Mouse (Mus musculus): ENCODE results near the gene Slc2a5.
A peak's percentile ranks its signal among the peaks of the same experiment; 100 is the strongest.

Gene Slc2a5

DNA sequence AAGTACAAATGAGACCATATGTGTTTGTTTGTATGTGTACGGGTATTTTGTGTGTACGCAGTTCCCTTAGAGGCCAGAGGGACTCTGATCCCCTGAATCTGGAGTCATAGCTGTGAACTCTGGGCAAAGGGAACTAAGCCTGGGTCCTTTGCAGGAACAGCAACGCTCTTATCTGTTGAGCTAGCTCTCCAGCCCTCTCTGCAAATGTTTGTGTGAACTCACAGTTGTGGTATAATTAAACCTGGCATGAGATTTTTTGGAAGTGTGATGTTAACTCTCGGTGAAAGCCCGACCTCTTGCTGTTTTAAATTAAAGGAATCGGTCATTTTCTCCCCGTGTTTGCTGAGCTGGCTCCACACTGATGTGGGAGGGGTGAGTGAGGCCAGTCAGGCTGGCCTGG lies 13.4 kb upstream of the Slc2a5 start:
- DNase-seq: no peak

- DNase-seq: no peak
Measured at GRCm38 (mm10) chr4:150106637-150107036, 12.4 kb upstream of the Slc2a5 start.

DNA sequence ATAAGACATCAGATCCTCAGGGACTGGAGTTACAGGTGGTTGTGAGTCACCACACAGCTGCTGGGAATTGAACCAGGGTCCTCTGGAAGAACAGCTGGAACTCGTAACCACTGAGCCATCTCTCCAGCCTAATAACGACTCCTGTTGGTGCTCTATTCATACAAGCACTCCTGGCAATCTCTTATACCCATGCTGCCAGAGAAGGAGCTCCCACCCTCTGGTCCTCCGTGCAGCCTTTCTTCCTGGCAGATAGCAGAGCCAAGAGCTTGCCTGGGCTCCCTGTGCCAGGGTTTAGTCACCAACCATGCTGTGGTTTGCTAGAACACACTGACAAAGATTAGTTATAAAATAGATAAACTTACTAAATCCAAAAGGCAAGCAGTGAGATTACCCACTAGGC lies 9.4 kb upstream of the Slc2a5 start:
- no peak for DNase-seq

GRCm38 (mm10) chr4:150110373-150110772 lies 8.7 kb upstream of the Slc2a5 start:
- peak; percentile 92 for DNase-seq

GRCm38 (mm10) chr4:150112867-150113266 lies 6.2 kb upstream of the Slc2a5 start:
- no peak for DNase-seq

DNA sequence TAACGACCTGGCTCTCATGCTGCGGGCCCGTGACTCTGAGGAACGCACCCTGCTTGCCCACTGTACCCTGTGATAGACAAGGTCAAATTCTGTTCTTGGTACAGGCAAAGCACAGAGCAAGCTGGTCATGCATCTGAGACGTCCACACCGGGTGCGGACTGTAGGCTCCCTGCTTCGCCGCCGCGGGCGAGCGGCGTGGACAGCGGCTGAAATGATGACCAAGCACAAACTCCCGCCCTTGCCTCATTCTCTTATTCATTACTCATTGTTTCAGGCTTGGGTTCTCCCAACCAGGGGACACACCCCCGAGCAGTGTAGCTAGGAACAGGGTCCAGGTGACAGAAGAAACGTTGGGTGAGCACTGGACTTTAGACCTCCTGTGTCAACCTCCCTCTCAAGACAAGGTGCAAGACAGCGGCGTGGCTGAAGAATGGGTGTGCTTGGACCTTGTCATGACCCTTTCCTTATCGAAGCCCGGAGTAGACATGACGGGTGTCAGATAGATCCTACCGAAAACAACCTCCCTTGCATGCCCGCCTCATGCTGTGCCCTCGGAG lies 4.5 kb upstream of the Slc2a5 start:
- no peak for DNase-seq

DNA sequence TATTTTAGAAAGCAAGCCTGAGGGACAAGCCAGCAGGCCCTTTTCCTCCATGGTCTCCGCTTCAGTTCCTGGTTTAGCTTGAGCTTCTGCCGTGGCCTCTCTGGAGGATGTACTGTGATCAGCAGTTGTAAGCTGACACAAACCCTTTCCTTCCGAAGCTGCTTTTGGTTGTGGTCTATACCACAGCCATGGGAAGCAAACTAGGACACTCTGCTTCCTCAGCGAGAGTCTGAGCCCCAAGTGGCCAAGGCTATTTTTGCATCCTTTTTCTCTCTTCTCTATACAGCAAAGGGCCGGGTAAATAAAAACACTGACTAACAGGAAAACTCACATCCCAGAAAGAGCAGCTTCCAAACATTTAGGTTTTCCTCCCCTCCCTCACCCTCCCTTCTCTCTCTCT lies 1.8 kb upstream of the Slc2a5 start:
- DNase-seq: peak; percentile 94

- DNase-seq: no peak
Measured at GRCm38 (mm10) chr4:150118163-150118562, 920 bp upstream of the Slc2a5 start.

GRCm38 (mm10) chr4:150119640-150120039 lies 557 bp downstream of the Slc2a5 start:
- DNase-seq: no peak

GRCm38 (mm10) chr4:150120173-150120833 lies 1.2 kb downstream of the Slc2a5 start:
- DNase-seq: no peak

GRCm38 (mm10) chr4:150121430-150121829 lies 2.3 kb downstream of the Slc2a5 start:
- peak; percentile 79 for DNase-seq

DNA sequence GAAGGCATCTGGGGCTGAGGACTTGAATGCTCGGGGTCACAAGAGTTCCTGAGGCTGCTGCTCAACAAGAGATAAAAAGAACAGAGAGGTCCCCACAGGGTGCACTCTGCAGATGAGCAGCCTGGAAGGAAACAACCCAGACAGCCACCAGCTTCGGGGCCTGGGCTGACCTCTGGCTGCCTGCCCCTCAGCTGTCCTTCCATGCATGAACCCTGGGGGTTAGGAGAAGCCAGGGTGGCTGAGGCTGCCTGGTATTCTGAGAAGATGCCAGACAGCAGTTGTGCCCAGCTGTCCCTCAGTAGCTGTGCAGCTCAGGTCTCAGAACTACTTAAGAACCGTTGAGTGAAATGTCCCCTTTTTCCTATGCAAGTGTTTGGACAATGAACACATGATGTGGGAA lies 3.4 kb downstream of the Slc2a5 start:
- DNase-seq: peak; percentile 84

- DNase-seq: peak; percentile 80
Measured at GRCm38 (mm10) chr4:150126373-150126772, 7.3 kb downstream of the Slc2a5 start.

GRCm38 (mm10) chr4:150127894-150128293 lies 8.8 kb downstream of the Slc2a5 start:
- no peak for DNase-seq

- peak; percentile 82 for DNase-seq
Measured at GRCm38 (mm10) chr4:150128571-150128970, 9.5 kb downstream of the Slc2a5 start.

GRCm38 (mm10) chr4:150130661-150131060 lies 11.6 kb downstream of the Slc2a5 start:
- DNase-seq: no peak

DNA sequence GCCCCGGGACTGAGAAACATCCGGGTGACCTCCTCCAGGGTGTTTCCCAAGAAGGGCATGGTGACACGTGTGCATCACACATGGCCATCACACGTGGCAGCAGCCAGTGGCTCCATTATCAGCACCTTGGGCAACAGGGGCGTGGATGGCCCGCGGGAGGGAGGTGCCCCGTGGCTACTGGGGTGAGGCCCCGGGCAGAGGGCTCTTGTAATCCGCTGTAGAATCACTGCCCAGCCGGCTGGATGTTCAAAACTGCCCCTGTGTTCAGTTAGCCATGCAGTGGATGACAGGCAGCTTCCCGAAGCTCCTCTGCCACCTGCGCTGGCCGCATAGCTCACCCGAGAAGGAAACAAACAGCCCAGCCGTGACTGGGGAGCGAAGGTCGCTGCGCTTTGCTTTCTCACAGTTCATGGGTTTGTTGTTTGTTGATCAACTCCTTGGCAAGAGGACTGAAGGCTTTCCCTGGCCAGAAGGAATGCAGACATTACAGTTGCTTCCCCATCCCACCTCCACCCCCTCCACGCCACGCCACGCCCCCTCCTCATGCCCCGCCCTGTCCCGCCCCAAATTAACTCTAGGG lies 13.7 kb downstream of the Slc2a5 start:
- peak; percentile 95 for DNase-seq

DNA sequence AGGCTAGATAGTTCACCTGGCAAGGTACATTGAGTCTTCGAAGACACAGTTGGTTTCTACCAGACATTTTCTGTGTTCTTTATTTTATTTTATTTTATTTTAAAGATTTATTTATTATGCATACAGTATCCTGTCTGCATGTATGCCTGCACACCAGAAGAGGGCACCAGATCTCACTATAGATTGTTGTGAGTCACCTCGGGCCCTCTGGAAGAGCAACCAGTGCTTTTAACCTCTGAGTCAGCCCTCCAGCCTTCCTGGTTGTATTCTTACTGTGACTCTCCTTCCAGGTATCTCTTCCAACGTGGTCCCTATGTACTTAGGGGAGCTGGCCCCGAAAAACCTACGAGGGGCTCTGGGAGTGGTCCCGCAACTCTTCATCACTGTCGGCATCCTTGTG lies 16.2 kb downstream of the Slc2a5 start:
- no peak for DNase-seq

DNA sequence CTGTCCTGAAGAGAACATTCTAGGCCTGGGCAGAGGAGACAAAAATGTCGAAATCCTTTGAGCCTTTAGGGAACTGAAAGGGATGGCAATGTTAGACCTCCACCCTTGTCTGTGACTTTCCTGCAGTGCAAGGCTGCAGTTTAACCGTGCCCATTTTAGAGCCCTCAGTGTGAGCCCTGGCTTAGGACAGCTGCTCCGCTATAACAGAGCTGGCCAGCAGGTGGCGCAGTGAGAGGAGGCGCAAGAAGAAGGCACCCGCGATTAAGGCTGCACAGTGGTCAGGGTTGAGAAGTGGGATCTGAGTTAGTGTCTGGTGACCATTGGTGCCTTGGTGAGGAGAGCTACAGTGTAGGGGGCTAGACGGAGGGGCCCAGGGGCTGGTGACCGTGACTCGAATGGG lies 17.6 kb downstream of the Slc2a5 start:
- DNase-seq: peak; percentile 93

DNA sequence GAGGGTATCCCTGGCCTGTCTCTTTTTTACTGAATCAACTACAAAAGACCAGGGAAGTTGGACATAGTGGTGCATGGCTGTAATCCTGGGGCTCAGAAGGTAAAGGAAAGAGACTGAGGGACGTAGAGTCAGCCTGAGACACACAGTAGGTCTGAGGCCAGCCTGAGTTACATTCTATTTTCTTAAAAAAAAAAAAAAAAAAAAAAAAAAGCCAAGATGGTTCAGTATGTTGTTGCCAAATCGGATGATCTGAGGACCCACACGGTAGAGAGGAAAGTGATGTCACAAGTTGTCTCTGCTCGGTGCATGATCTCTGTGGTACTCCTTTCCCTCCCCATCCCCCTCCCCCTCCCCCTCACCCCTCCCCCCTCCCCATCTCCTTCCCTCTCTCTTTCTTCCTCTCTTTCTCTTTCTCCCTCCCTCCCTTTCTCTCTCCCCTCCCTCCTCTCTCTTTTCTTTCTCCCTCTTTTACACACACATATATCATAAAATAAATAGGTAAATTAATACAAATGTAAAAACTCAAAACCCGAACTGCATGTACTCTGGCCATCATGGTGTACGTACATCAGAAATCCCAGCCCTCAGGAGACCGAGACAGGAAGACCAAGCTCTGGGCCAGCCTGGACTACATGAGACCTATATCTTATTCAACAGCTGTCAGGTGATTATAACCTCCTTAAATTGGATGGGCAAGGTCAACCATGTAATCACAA lies 18.4 kb downstream of the Slc2a5 start:
- DNase-seq: no peak

- peak; percentile 95 for DNase-seq
Measured at GRCm38 (mm10) chr4:150138084-150138543, 19.0 kb downstream of the Slc2a5 start.

GRCm38 (mm10) chr4:150139090-150139489 lies 20.0 kb downstream of the Slc2a5 start:
- DNase-seq: no peak

- no peak for DNase-seq
Measured at GRCm38 (mm10) chr4:150140346-150140745, 21.3 kb downstream of the Slc2a5 start.

GRCm38 (mm10) chr4:150144242-150144641 lies 25.2 kb downstream of the Slc2a5 start:
- no peak for DNase-seq

Data from heart, adult 11 months (tissue).